Mouse (Mus musculus) erythroblast, embryonic 14.5 days (primary cell): ENCODE results near the gene Il1r1.

ENCODE experiments used
- GATA1 ChIP-seq: IDR thresholded peaks from 2 replicates; pipeline ENCODE4 v1.6.1; 2012; ENCODE audit warnings: low read length, inconsistent platforms, mixed read lengths
- TAL1 ChIP-seq: IDR thresholded peaks from 3 replicates; pipeline ENCODE4 v1.6.1; 2012; ENCODE audit warnings: low read length, inconsistent platforms, mixed read lengths

DNA sequence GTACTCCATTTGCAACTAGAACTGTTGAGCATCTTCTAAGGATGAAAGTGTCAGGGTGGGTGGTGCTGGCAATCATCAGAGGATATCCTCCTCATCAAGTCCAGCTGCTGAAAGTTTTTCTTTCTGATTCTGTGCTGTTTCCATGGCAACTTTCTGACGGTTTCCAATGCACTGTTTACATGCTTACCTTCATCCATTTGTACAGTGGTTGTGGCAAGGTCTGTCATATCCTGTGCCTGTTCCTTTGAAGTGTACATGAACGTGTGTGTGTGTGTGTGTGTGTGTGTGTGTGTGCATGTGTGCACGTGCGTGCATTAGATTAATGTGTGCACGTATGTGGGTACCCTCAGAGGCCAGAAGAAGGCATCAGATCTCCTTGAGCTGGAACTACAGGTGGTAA lies 34.9 kb upstream of the Il1r1 start:
- no peak for TF ChIP-seq GATA1
- TF ChIP-seq TAL1: no peak
